Mouse (Mus musculus) heart, embryonic 12.5 days (tissue): ENCODE data around the gene Rnf186. TPM values are rescaled to one million over a fixed set of nuclear protein-coding genes. Genes with fewer than 3 reads are reported as not detected.
A peak's percentile ranks its signal among the peaks of the same experiment; 100 is the strongest.

Source experiments
- ATAC-seq: fragments of 200-750 bp; cut with Nextera tagmentation; 2 replicates; pipeline ENCODE4 v1.8.0; 2017; ENCODE audit warnings: moderate TSS enrichment, moderate library complexity; ENCODE audit not compliant: insufficient number of reproducible peaks, low FRiP score
- H3K27ac ChIP-seq: fragments of 300-500 bp; sonication (generic); 2 replicates; pipeline ENCODE4 v1.5.1; 2016; ENCODE audit warnings: mild to moderate bottlenecking, moderate library complexity; ENCODE audit not compliant: poor library complexity, severe bottlenecking
- H3K27me3 ChIP-seq: fragments of 300-500 bp; sonication (generic); replicated peaks from 2 replicates; pipeline ENCODE4 v1.6.1; 2016; ENCODE audit warnings: mild to moderate bottlenecking, moderate library complexity
- H3K36me3 ChIP-seq: fragments of 300-500 bp; sonication (generic); 2 replicates; pipeline ENCODE4 v1.6.1; 2016; ENCODE audit warnings: mild to moderate bottlenecking, moderate library complexity
- H3K4me1 ChIP-seq: fragments of 300-500 bp; sonication (generic); replicated peaks from 2 replicates; pipeline ENCODE4 v1.6.1; 2016; ENCODE audit warnings: mild to moderate bottlenecking
- H3K4me2 ChIP-seq: fragments of 300-500 bp; sonication (generic); 2 replicates; pipeline ENCODE4 v1.6.1; 2016; ENCODE audit warnings: mild to moderate bottlenecking, moderate library complexity
- H3K4me3 ChIP-seq: fragments of 300-500 bp; sonication (generic); 2 replicates; pipeline ENCODE4 v1.5.1; 2016; ENCODE audit warnings: mild to moderate bottlenecking
- H3K9ac ChIP-seq: fragments of 300-500 bp; sonication (generic); 2 replicates; pipeline ENCODE4 v1.6.1; 2016; ENCODE audit warnings: mild to moderate bottlenecking, moderate library complexity
- H3K9me3 ChIP-seq: fragments of 300-500 bp; sonication (generic); replicated peaks from 2 replicates; pipeline ENCODE4 v1.6.1; 2016; ENCODE audit warnings: mild to moderate bottlenecking, moderate library complexity
- WGBS: fragments of 180-500 bp; shearing (Covaris S2); methylation state at CpG from one replicate; pipeline ENCODE4 v1.1.7; 2016; 5-methylcytosine and 5-hydroxymethylcytosine counted together
- polyA plus RNA-seq: library from polyadenylated mRNA; unstranded; fragments of >200 nt; fragmentation: Nextera tagmentation; extraction: Ambion mirVana; gene quantifications from 2 replicates; pipeline ENCODE4 v1.2.1, GENCODE M21; 2016

Gene Rnf186
- polyA plus RNA-seq, 1 experiment from 2014 or later = not detected

DNA sequence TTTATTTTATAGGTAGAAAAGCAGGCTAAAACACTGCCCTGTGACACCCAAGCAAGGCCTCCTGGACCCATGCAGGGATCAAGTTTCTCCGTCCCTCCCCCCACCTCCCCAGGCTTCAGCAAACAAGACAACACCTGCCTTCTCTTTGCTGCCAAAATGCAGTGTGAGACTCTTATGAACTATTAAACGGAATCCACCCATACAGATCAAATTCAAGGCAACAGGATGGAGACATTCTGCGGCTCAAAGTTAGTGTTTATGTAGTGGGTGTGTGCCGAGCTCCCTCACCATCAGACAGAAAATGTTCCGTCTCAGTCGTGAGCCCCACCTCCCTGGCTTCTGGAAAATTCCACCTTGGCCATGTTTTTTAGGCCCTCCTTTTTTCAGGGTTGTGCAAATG lies 24.9 kb upstream of the Rnf186 start:
- WGBS = 47% methylated on average over 6 of the region's 6 CpGs
- H3K27ac ChIP-seq = no peak overlapping the region

DNA sequence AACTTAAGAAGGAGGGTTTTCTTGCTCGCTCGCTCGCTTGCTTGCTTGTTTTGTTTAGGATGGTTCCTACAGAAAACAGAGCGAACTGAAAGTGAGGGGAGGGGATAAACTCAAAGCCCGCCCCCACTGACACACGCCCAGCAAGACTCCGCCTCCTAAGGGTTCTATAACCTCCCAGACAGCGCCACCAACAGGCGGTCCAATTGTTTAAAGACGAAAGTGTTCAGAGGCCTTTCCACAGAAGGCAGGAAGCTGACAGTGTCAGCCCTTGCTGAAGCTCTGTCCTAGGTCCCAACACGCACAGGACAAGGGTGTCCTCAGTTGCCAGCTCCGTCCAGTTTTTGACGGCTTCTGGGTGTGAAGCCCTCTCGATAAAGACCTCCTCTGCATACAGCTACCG lies 23.2 kb upstream of the Rnf186 start:
- 20% methylated on average over 15 of the region's 15 CpGs for WGBS
- peak; percentile 63 for ATAC-seq

More for the DNA sequence above, 24.9 kb upstream of the Rnf186 start:
- no peak for ATAC-seq
- no peaks in the 10 kb centered on the region for H3K9me3 ChIP-seq
- no peak overlapping the region for H3K9ac ChIP-seq
- H3K4me3 ChIP-seq = no peak overlapping the region
- peaks cover 4% of the 10 kb centered on the region; the same call in 1 of the 2 replicates for H3K27me3 ChIP-seq
- H3K4me2 ChIP-seq = no peak overlapping the region
- peaks cover 12% of the 10 kb centered on the region for H3K4me1 ChIP-seq
- no peaks in the 10 kb centered on the region for H3K36me3 ChIP-seq

DNA sequence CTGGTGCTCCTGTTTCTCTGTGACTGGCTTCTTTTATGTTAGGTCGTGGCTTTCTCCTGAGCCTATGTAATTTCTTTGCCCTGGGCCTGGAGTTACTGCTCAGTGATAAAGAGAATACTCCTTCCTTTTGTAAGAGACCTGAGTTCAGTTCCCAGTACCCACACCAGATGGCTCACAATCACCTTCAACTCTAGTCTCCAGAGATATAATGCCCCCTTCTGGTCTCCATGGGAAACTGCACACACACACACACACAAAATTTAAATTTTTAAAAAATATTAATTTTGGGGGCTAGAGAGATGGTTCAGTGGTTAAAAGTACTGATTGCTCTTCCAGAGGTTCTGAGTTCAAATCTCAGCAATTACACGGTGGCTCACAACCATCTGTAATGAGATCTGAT lies 18.7 kb upstream of the Rnf186 start:
- Histone ChIP-seq H3K36me3 (no peaks in the 10 kb centered on the region), H3K27ac (no peak overlapping the region), H3K9me3 (peaks cover 5% of the 10 kb centered on the region; the same call in 1 of the 2 replicates), H3K4me2 (no peak overlapping the region), H3K4me1 (peaks cover 12% of the 10 kb centered on the region; the same call in 1 of the 2 replicates), H3K27me3 (0 out of 2 replicates have a peak, but pooled peaks cover 7% of the 10 kb centered on the region), H3K9ac (no peak overlapping the region), H3K4me3 (no peak overlapping the region)
- 82% methylated on average over 2 of the region's 2 CpGs for WGBS
- ATAC-seq = no peak

More for the DNA sequence above, 23.2 kb upstream of the Rnf186 start:
- H3K36me3 ChIP-seq = no peaks in the 10 kb centered on the region
- no peaks in the 10 kb centered on the region for H3K9me3 ChIP-seq
- H3K27me3 ChIP-seq = peaks cover 8% of the 10 kb centered on the region; the same call in 1 of the 2 replicates
- H3K4me1 ChIP-seq = peaks cover 12% of the 10 kb centered on the region
- H3K4me2 ChIP-seq = peak overlapping the region; percentile 47
- peak overlapping the region; percentile 35 for H3K4me3 ChIP-seq
- no peak overlapping the region for H3K9ac ChIP-seq
- H3K27ac ChIP-seq = no peak overlapping the region

DNA sequence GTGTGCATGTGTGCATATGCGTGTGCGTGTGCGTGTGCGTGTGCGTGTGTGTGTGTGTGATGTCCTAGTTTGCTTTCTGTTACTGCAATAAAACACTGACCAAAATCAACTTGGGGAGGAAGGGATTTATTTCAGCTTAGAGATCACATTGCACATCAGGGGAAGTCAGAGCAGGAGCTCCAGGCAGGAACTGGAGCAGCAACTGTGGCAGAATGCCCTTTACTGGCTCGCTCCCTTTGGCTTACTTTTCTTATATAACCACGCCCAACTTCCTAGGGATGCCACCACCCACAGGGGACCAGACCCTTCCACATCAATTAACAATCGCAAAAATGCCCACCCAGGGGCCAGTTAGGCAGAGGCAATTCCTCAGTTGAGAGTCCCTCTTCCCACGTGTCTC lies 8.3 kb upstream of the Rnf186 start:
- Histone ChIP-seq H3K9ac (no peak overlapping the region), H3K9me3 (no peaks in the 10 kb centered on the region), H3K27ac (no peak overlapping the region), H3K36me3 (no peaks in the 10 kb centered on the region), H3K4me3 (no peak overlapping the region), H3K27me3 (peaks cover 8% of the 10 kb centered on the region; the same call in 1 of the 2 replicates), H3K4me1 (no peaks in the 10 kb centered on the region), H3K4me2 (no peak overlapping the region)
- ATAC-seq = no peak
- 81% methylated on average over 9 of the region's 9 CpGs for WGBS

DNA sequence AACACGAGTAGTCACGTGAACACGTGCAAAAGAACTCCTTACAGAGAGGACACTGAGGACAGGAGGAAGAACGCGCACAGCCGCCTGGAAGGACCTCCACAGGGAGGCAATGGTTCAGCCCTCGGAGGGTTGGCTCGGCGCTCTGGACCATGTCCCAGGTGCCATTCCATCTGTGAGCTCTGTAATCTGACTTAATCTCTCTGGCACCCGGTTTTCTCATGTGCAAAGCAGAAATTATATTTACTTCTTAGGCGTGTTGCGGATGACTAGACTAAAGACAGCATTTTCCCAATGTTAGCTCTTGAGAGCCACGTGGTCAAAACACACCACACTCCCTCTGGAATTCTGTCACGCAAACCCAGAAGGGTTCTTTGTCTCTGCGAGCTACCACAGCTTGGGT lies 7.8 kb upstream of the Rnf186 start:
- Histone ChIP-seq H3K27ac (no peak overlapping the region), H3K36me3 (no peaks in the 10 kb centered on the region), H3K9me3 (no peaks in the 10 kb centered on the region), H3K4me1 (no peaks in the 10 kb centered on the region), H3K4me2 (no peak overlapping the region), H3K27me3 (peaks cover 8% of the 10 kb centered on the region; the same call in 1 of the 2 replicates), H3K9ac (no peak overlapping the region), H3K4me3 (no peak overlapping the region)
- WGBS = 80% methylated on average over 15 of the region's 15 CpGs
- no peak for ATAC-seq

DNA sequence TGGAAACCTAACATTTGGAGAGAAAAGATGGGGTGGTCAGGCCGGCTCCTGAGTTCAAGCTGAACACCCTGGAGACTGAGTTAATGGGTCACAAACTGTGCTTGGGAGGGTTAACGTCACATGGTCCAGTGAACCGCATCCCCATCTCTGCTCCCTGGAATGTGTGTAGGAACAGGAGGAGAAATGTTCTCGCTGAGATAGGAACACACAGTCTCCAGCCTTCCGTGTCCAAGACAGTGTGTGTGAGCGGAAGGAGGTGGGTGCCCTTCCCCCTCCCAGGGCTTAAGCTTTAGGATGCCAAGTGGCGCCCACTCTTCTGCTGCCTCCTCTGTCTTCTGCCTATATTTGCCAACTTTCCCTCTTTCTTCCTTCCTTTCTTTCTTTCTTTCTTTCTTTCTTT lies 7.0 kb upstream of the Rnf186 start:
- no peak overlapping the region for H3K4me3 ChIP-seq
- H3K27me3 ChIP-seq = peaks cover 8% of the 10 kb centered on the region; the same call in 1 of the 2 replicates
- no peak overlapping the region for H3K4me2 ChIP-seq
- H3K9me3 ChIP-seq = no peaks in the 10 kb centered on the region
- no peaks in the 10 kb centered on the region for H3K4me1 ChIP-seq
- H3K36me3 ChIP-seq = no peaks in the 10 kb centered on the region
- no peak overlapping the region for H3K9ac ChIP-seq
- 73% methylated on average over 7 of the region's 7 CpGs for WGBS
- H3K27ac ChIP-seq = no peak overlapping the region
- no peak for ATAC-seq

DNA sequence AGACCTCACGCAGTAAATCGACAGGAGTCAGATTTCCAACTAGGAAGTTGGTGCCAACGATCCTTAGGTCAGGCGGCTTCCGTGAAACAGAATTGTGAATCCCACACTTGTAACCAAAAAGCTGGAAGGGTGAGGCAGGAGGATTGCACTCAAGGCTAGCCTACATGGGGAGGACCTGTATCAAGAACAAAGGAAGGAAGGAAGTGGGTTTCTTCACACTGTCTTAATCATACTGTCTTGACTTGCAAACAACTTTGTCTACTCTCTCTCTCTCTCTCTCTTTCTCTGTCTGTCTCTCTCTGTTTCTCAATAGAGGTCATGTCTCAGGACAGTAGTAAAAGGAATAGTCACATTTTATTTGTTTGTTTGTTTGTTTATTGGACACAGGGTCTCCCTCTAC lies 4.2 kb upstream of the Rnf186 start:
- Histone ChIP-seq H3K27me3 (peaks cover 8% of the 10 kb centered on the region; the same call in 1 of the 2 replicates), H3K4me2 (no peak overlapping the region), H3K4me1 (peaks cover 7% of the 10 kb centered on the region; the same call in 1 of the 2 replicates), H3K36me3 (no peaks in the 10 kb centered on the region), H3K27ac (no peak overlapping the region), H3K9me3 (no peaks in the 10 kb centered on the region), H3K4me3 (no peak overlapping the region), H3K9ac (no peak overlapping the region)
- no peak for ATAC-seq
- WGBS = 78% methylated on average over 5 of the region's 5 CpGs

DNA sequence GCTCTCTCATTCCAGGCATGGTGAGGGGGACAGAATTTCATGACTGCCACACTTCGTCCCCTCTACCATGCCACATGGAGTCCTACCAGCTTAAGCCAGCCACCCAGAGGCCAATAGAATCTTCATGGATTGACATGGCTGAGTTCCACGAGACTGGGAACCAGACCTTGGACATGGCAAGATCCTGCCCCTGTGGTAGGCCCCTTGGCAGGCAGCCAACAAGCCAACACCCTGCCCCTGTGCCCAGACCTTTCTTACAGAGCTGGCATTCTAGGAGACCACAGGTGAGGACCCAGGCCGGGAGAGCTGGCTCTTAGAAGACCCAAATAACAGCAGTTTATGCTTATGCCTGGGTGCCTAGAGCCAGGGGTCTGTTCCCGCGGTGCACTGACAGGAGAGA lies 1.0 kb upstream of the Rnf186 start:
- no peaks in the 10 kb centered on the region for H3K9me3 ChIP-seq
- 70% methylated on average over 5 of the region's 5 CpGs for WGBS
- H3K4me3 ChIP-seq = no peak overlapping the region
- no peak overlapping the region for H3K9ac ChIP-seq
- H3K27me3 ChIP-seq = no peaks in the 10 kb centered on the region
- ATAC-seq = no peak
- peaks cover 18% of the 10 kb centered on the region; the same call in 1 of the 2 replicates for H3K4me1 ChIP-seq
- H3K4me2 ChIP-seq = no peak overlapping the region
- H3K27ac ChIP-seq = no peak overlapping the region
- no peaks in the 10 kb centered on the region for H3K36me3 ChIP-seq

DNA sequence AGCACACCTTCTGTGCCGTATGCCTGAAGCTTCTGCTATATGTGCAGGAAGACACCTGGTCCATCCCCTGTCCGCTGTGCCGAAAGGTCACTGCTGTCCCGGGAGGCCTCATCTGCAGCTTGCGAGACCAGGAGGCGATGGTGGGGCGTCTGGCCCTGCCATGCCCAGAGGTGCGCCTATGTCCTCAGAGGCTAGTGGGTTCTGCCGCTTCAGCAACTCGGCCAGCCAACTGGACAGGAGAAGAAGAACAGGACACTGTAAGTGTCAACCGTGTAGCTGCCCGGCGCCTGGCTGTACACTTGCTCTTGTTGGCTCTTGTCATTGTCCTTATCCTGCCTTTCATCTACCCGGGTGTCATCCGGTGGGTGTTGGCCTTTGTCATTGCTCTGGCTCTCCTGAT lies 573 bp downstream of the Rnf186 start:
- no peak for ATAC-seq
- WGBS = 76% methylated on average over 15 of the region's 15 CpGs
- H3K4me3 ChIP-seq = no peak overlapping the region

DNA sequence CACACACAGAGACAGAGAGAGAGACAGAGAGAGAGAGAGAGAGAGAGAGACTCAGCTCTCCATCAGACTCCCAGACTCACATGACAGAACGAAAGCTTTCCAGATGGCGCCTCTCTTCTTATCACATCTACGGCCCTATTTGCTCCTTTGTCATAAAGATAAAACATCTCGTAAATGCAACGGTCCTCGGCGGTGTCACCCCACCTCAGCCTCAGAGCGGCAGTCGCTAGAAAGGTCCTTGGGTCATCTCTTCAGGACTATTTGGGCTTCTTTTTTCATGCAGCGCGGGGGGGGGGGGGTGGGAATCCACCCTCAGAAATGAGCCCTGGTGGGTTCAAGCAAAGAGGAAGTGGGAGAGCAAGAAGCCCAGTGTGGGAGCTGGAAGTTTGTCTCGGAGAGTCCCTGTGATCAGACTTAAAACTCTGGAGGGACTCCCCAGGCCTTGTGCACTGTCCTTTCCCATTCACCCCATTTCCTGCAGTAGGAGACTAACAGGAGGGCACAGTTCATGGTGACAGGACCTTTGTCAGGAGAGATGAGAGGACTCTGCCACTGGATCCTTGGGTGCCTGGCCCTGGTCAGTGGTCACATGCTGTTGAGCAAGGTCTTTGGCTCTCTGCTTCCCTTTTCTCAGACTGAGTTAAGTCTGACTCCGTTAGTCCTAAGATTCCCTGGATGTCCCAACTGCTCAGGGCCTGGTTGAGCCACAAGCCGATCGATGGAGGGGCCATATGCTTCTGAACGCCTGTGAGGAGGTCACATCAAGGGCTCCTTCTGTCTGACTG lies 2.1 kb downstream of the Rnf186 start:
- Histone ChIP-seq H3K4me1 (peaks cover 28% of the 10 kb centered on the region), H3K4me2 (no peak overlapping the region), H3K4me3 (no peak overlapping the region), H3K9ac (no peak overlapping the region), H3K27ac (no peak overlapping the region), H3K9me3 (no peaks in the 10 kb centered on the region), H3K36me3 (no peaks in the 10 kb centered on the region), H3K27me3 (no peaks in the 10 kb centered on the region)
- no peak for ATAC-seq
- 38% methylated on average over 16 of the region's 16 CpGs for WGBS

More for the DNA sequence above, 573 bp downstream of the Rnf186 start:
- H3K27me3 ChIP-seq = no peaks in the 10 kb centered on the region
- no peak overlapping the region for H3K27ac ChIP-seq
- H3K36me3 ChIP-seq = no peaks in the 10 kb centered on the region
- H3K9me3 ChIP-seq = no peaks in the 10 kb centered on the region
- peaks cover 25% of the 10 kb centered on the region for H3K4me1 ChIP-seq
- no peak overlapping the region for H3K4me2 ChIP-seq
- H3K9ac ChIP-seq = no peak overlapping the region

DNA sequence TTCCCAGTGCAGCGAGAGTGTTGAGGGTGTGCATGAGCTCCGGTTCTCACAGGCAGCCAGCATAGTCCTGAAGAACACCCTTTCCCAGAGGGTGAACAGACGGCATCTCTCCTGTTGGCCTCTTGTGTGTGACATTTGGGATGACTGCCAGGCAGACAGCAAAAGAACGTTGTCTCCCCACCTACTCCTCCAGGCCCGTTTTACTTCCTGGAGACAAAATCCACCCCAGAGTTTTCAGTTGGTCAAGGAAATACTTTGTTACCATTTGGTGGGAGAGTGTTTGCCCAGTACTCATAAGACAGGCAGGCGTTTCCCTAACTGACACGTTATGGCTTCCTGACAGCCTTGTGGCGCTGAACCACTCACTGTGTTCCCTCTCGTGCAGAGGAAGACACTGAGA lies 2.8 kb downstream of the Rnf186 start:
- H3K27me3 ChIP-seq = no peaks in the 10 kb centered on the region
- peaks cover 28% of the 10 kb centered on the region for H3K4me1 ChIP-seq
- no peak overlapping the region for H3K4me3 ChIP-seq
- H3K9ac ChIP-seq = no peak overlapping the region
- no peaks in the 10 kb centered on the region for H3K9me3 ChIP-seq
- H3K4me2 ChIP-seq = no peak overlapping the region
- H3K36me3 ChIP-seq = no peaks in the 10 kb centered on the region
- ATAC-seq = no peak
- H3K27ac ChIP-seq = no peak overlapping the region
- 55% methylated on average over 9 of the region's 9 CpGs for WGBS
